Mouse (Mus musculus) midbrain, embryonic 11.5 days (tissue): Measurements from ENCODE around the gene Gm12830. TPM values are rescaled to one million over a fixed set of nuclear protein-coding genes. Genes with fewer than 3 reads are reported as not detected.
A peak's percentile ranks its signal among the peaks of the same experiment; 100 is the strongest.

ENCODE experiments used
- ATAC-seq: fragments of 200-750 bp; cut with Nextera tagmentation; 2 replicates; pipeline ENCODE4 v1.8.0; 2017; ENCODE audit warnings: moderate TSS enrichment, moderate library complexity; ENCODE audit not compliant: low FRiP score
- DNase-seq: peaks from one replicate; pipeline ENCODE4 v3.0.0; 2015; ENCODE audit warnings: low spot score; ENCODE audit errors: missing footprints
- H3K27ac ChIP-seq: fragments of 300-500 bp; sonication (generic); 2 replicates; pipeline ENCODE4 v1.5.1; 2014; ENCODE audit warnings: low read depth, low read length
- H3K27me3 ChIP-seq: fragments of 300-500 bp; sonication (generic); 2 replicates; pipeline ENCODE4 v1.6.1; 2014; ENCODE audit warnings: mild to moderate bottlenecking, low read length, moderate library complexity, mixed read lengths; ENCODE audit not compliant: control insufficient read depth, insufficient read depth
- H3K36me3 ChIP-seq: fragments of 300-500 bp; sonication (generic); 2 replicates; pipeline ENCODE4 v1.6.1; 2014; ENCODE audit warnings: mild to moderate bottlenecking, low read length, moderate library complexity, mixed read lengths; ENCODE audit not compliant: control insufficient read depth, insufficient read depth
- H3K4me1 ChIP-seq: fragments of 300-500 bp; sonication (generic); 2 replicates; pipeline ENCODE4 v1.6.1; 2014; ENCODE audit warnings: low read length; ENCODE audit not compliant: control insufficient read depth, insufficient read depth
- H3K4me2 ChIP-seq: fragments of 300-500 bp; sonication (generic); 2 replicates; pipeline ENCODE4 v1.6.1; 2014; ENCODE audit warnings: mild to moderate bottlenecking, moderate library complexity
- H3K4me3 ChIP-seq: fragments of 300-500 bp; sonication (generic); 2 replicates; pipeline ENCODE4 v1.5.1; 2014; ENCODE audit warnings: low read depth, low read length
- H3K9ac ChIP-seq: fragments of 300-500 bp; sonication (generic); 2 replicates; pipeline ENCODE4 v1.6.1; 2014; ENCODE audit warnings: low read length
- H3K9me3 ChIP-seq: fragments of 300-500 bp; sonication (generic); 2 replicates; pipeline ENCODE4 v1.6.1; 2016; ENCODE audit warnings: low read length; ENCODE audit not compliant: control insufficient read depth
- WGBS: fragments of 180-500 bp; shearing (Covaris S2); extraction: QIAGEN DNeasy Blood & Tissue Kit; methylation state at CpG from one replicate; pipeline ENCODE4 v1.1.7; 2014; 5-methylcytosine and 5-hydroxymethylcytosine counted together
- polyA plus RNA-seq: library from polyadenylated mRNA; unstranded; fragments of >200 nt; fragmentation: Nextera tagmentation; extraction: Ambion mirVana; gene quantifications from 2 replicates; pipeline ENCODE4 v1.2.1, GENCODE M21; 2014

Gm12830 gene
- polyA plus RNA-seq, 1 experiment from 2014 or later = not detected

DNA sequence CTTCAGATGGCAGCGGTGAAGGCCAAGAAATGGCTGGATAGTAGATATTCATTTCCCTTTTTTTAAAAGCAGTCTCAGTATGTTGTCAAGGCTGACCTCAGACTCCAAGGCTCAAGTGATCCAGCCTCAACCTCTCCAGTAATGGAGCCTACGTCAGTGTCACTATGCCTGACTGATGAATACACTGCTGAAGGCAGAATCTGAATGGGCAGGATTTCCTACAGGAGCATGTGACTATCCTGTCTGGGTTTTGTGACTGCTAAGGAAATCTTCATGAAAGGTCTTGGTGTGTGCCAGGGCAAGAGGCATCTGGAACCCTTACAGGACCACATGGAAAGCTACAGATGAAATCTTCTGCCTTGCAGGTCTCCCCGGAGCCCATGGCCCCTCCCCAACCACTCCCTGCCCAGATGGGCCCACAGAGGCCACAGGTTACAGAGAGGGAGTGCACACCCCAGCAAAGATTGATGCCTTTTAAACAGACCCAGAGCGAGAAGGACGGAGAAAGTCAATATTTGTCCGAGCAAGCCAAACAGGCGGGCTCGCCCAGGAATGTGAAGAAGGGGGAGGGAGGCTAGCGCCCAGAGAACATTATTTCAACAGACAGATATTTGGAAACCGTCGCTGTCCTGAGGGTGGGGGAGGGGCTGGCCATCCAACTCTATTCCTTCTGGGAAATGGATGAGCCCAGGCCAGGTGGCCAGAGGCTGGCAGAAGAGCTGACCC lies 48.4 kb downstream of the Gm12830 start:
- H3K27ac ChIP-seq = no peak overlapping the region
- H3K4me2 ChIP-seq = no peak overlapping the region
- no peaks in the 10 kb centered on the region for H3K9me3 ChIP-seq
- H3K4me3 ChIP-seq = no peak overlapping the region
- ATAC-seq = peak; percentile 56
- no peak overlapping the region for H3K9ac ChIP-seq
- peaks cover 5% of the 10 kb centered on the region; the same call in 1 of the 2 replicates for H3K4me1 ChIP-seq
- DNase-seq = peak; percentile 83
- no peaks in the 10 kb centered on the region for H3K36me3 ChIP-seq
- H3K27me3 ChIP-seq = no peaks in the 10 kb centered on the region
- WGBS = 57% methylated on average over 11 of the region's 11 CpGs

DNA sequence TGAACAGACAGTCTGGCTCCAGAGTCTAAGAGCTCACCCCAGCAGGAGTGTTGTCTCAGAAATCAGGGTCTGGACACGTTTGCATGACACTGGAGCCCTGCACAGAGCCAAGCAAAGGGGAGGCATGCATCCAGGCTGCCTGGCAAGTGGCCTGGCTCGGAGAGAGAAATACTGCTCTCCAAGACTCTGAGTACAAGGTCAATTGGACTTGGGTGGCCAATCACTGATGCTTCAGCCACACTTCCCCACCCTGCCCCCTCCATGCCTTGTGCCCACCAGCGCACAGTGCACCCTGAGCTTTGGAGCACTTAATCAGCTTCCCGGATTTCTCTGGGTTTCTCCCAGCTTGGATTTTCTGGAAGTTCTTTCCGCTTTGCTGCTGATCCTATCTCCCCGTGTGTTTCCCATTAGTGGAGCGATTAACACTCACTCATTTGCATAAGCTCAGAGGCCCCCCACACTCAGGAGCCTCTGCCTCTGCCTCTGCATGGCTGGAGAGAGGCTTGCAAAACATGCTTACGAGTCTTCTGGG lies 55.0 kb downstream of the Gm12830 start:
- DNase-seq (peak; percentile 75), ATAC-seq (no peak)
- no peaks in the 10 kb centered on the region for H3K9me3 ChIP-seq
- no peaks in the 10 kb centered on the region for H3K4me1 ChIP-seq
- no peak overlapping the region for H3K27ac ChIP-seq
- H3K27me3 ChIP-seq = no peaks in the 10 kb centered on the region
- no peak overlapping the region for H3K4me2 ChIP-seq
- no peak overlapping the region for H3K4me3 ChIP-seq
- H3K36me3 ChIP-seq = no peaks in the 10 kb centered on the region
- WGBS = 13% methylated on average over 8 of the region's 8 CpGs
- no peak overlapping the region for H3K9ac ChIP-seq

GRCm38 (mm10) chr4:114882232-114882631 lies 60.7 kb downstream of the Gm12830 start:
- no peaks in the 10 kb centered on the region for H3K36me3 ChIP-seq
- no peak overlapping the region for H3K9ac ChIP-seq
- no peaks in the 10 kb centered on the region for H3K9me3 ChIP-seq
- no peaks in the 10 kb centered on the region for H3K4me1 ChIP-seq
- ATAC-seq = no peak
- no peak overlapping the region for H3K4me3 ChIP-seq
- 83% methylated on average over 1 of the region's 1 CpGs for WGBS
- peak; percentile 12 for DNase-seq
- no peaks in the 10 kb centered on the region for H3K27me3 ChIP-seq
- H3K27ac ChIP-seq = no peak overlapping the region
- H3K4me2 ChIP-seq = no peak overlapping the region

DNA sequence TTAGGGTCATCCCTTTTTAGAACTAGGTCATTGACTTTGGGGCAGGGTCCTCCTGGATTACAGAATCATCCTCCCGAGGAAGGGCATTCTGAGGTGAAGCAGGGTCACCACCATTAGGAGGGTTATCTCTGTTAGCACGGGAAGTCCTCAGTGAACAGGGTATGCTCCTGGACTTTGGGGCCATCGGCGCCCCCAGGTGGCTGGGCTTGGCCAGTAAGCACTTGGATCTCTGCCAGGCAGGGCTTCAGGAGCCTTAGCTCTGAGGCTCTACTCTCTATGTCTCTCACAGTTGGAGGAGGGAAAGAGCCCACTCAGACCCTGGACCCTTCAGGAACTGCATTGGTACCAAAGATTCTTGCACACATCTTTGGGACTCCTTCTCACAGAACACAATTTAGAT lies 76.3 kb downstream of the Gm12830 start:
- Histone ChIP-seq H3K9me3 (no peaks in the 10 kb centered on the region), H3K36me3 (no peaks in the 10 kb centered on the region), H3K27me3 (peaks cover 52% of the 10 kb centered on the region), H3K27ac (no peak overlapping the region), H3K9ac (no peak overlapping the region), H3K4me1 (peaks cover 17% of the 10 kb centered on the region), H3K4me3 (no peak overlapping the region), H3K4me2 (no peak overlapping the region)
- DNase-seq (peak; percentile 44), ATAC-seq (no peak)
- 8% methylated on average over 4 of the region's 4 CpGs for WGBS

DNA sequence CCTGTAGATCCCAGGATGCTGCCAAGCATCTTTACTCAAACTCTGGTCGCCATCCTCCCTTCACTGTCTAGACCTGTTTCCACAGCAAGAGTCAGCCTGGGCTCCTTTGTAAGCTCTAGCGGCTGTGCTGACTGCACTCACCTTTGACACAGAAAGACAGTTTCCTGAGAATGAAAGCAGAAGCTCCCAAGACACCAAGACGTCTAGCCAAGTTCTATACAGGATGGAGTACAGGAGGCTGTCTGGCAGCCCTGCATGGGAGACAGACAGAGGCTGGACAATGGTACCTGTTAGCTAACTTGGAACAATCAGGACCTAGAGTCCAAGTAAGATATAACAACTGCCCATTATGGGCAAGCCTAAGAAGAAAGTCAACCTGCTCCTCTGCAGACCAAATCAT lies 78.4 kb downstream of the Gm12830 start:
- no peak overlapping the region for H3K4me3 ChIP-seq
- H3K4me1 ChIP-seq = peaks cover 19% of the 10 kb centered on the region
- DNase-seq (peak; percentile 88), ATAC-seq (no peak)
- 4% methylated on average over 3 of the region's 3 CpGs for WGBS
- no peak overlapping the region for H3K4me2 ChIP-seq
- peaks cover 72% of the 10 kb centered on the region for H3K27me3 ChIP-seq
- H3K9me3 ChIP-seq = no peaks in the 10 kb centered on the region
- no peak overlapping the region for H3K27ac ChIP-seq
- H3K36me3 ChIP-seq = no peaks in the 10 kb centered on the region
- no peak overlapping the region for H3K9ac ChIP-seq

DNA sequence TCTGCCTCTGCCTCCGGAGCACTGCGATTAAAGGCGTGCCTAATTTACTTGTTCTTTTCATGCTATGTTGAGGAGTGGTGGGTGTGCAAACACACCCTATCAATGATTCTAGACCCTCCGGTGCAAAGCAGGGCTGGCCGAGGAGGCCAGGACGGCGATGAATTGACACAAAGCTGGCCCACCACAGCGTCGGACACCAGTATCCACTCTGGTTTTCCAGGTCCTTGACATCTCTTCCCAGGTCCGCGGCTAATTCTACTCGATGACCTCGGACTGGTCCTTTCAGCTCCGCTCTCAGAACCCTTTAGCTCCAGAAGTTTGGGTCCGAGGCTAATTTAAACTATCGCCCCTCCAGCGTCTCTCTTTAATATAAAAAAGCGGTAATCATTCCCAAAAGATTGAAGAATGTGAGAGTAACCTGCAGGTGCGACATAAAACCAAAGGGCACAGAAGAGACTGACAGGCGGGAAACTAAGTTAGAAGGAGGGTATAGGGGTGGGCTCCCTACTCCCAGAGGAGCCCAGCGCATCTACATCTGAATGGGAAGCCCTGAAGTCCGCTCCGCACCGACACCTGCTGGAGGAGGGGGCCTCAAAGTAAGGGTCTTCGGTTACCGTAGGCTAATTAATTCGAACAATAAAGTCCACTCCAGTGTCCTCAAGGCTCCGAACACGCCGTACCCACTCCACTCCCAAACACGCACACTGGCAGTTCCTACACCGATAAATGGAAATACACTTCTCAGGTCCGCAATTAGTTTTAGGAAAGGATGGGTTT lies 79.5 kb downstream of the Gm12830 start:
- peaks cover 19% of the 10 kb centered on the region for H3K4me1 ChIP-seq
- H3K4me3 ChIP-seq = peak overlapping the region; percentile 0; the same call in 1 of the 2 replicates
- peak; percentile 43; the same call in 1 of the 2 replicates for ATAC-seq

DNA sequence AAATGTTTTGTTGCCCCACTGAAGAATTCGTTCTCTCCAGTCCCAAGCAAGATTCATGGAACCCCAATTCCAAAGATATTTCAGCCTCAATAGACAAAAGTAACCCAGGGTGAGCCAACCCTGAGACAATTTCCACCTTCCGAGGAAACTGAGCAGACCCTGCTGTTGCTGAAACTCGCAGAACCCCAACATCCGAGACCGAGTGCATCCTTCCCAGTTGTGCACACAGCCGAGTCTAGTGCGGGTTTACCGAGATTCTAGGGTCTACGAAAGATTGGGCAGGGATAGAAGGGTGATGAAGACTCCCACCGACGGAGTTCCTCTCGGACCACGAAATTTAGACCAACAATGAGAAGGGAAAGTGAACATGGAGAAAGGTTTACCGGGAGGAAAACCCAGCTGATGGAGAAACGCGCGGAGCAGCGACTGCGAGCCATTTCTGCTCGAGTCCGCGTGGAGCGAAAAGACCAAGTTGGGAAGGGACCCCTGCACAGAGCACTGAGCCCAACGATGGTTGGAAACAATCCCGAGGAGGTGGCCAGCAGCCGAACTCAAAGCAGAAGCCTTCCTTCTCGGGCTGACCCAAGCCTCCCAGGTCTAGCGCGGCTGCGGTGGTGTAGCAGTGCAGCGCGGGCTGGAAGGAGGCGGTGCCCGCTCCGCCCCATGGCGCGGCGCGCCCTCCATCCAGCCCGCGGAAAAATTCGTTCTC lies 80.3 kb downstream of the Gm12830 start:
- H3K9me3 ChIP-seq = no peaks in the 10 kb centered on the region
- peak overlapping the region; percentile 12; the same call in 1 of the 2 replicates for H3K9ac ChIP-seq
- peaks cover 91% of the 10 kb centered on the region for H3K27me3 ChIP-seq
- peaks cover 19% of the 10 kb centered on the region for H3K4me1 ChIP-seq
- DNase-seq (peak; percentile 97), ATAC-seq (peak; percentile 47)
- H3K4me2 ChIP-seq = peak overlapping the region; percentile 46
- no peak overlapping the region for H3K27ac ChIP-seq
- H3K4me3 ChIP-seq = peak overlapping the region; percentile 31
- no peaks in the 10 kb centered on the region for H3K36me3 ChIP-seq
- WGBS = under 1% methylated on average over 42 of the region's 42 CpGs

More for the DNA sequence above, 79.5 kb downstream of the Gm12830 start:
- H3K36me3 ChIP-seq = no peaks in the 10 kb centered on the region
- no peaks in the 10 kb centered on the region for H3K9me3 ChIP-seq
- peak overlapping the region; percentile 46; the same call in 1 of the 2 replicates for H3K4me2 ChIP-seq
- DNase-seq = peak; percentile 94
- H3K9ac ChIP-seq = no peak overlapping the region
- 1% methylated on average over 33 of the region's 33 CpGs for WGBS
- H3K27me3 ChIP-seq = peaks cover 83% of the 10 kb centered on the region
- no peak overlapping the region for H3K27ac ChIP-seq

GRCm38 (mm10) chr4:114902641-114903421 lies 81.3 kb downstream of the Gm12830 start:
- H3K4me2 ChIP-seq = peak overlapping the region; percentile 46
- ATAC-seq (peak; percentile 28), DNase-seq (peak; percentile 96)
- no peak overlapping the region for H3K27ac ChIP-seq
- peaks cover 97% of the 10 kb centered on the region for H3K27me3 ChIP-seq
- under 1% methylated on average over 39 of the region's 39 CpGs for WGBS
- no peak overlapping the region for H3K9ac ChIP-seq
- peak overlapping the region; percentile 31 for H3K4me3 ChIP-seq
- H3K36me3 ChIP-seq = no peaks in the 10 kb centered on the region
- H3K9me3 ChIP-seq = no peaks in the 10 kb centered on the region
- H3K4me1 ChIP-seq = peaks cover 19% of the 10 kb centered on the region
